Mouse (Mus musculus) lung, postnatal 0 days (tissue): ENCODE measurements around the gene Syt14.

Source experiments
- CTCF ChIP-seq: IDR thresholded peaks from 2 replicates; pipeline ENCODE4 v1.5.1; 2016; ENCODE audit warnings: antibody characterized with exemption, mild to moderate bottlenecking
- EP300 ChIP-seq: IDR thresholded peaks from 2 replicates; pipeline ENCODE4 v1.6.1; 2016; ENCODE audit warnings: antibody characterized with exemption, mild to moderate bottlenecking, control low read depth

- TF ChIP-seq CTCF (no peak), EP300 (no peak)
These were observed 188.3 kb downstream of the Syt14 start for GRCm38 (mm10) chr1:192847254-192847653.
